In the genomic region with DNA sequence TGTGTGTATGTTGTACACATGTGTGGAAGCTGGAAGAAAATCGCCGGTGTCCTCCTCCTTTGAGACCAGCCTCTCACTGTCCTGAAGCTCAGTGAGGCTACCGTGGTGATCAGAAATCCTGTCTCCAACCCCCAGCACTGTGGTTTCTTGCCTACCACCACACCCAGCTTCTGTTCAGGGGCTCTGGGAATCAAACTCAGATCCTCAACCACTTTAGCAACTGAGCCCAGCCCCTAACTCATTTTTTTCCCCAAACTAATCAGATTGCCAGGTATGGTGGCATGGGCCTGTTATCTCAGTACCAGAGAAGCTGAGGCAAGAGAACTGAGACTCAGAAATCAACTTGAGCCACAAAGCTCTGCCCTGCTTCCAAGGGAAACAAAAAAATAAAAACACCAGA, we compare ENCODE assay signal across 20 mouse cellular contexts. TPM values are rescaled to one million over a fixed set of nuclear protein-coding genes. Genes with fewer than 3 reads are reported as not detected.
A peak's percentile ranks its signal among the peaks of the same experiment; 100 is the strongest.
DNase-seq lines count a peak whose midpoint lies in the region; TF ChIP-seq lines count a peak whose summit lies in the region.
"Had no signal": no experiment of that assay in that cellular context is flagged by ENCODE, and none has a peak within 500 bp of the region (broad histone marks: within the 10 kb centered on the region; RNA-seq: fewer than 3 reads in every experiment).

No protein-coding gene starts in this region.

- no peak overlapping the region for H3K4me3 ChIP-seq in heart, embryonic 10.5 days
- no peak overlapping the region for H3K4me3 ChIP-seq in liver, adult 2 months (ENCODE audit: insufficient read depth, low read depth, low read length)
- H3K4me3 ChIP-seq in embryonic facial prominence, embryonic 10.5 days, result no peak overlapping the region
- H3K4me3 ChIP-seq in limb, embryonic 10.5 days, result no peak overlapping the region
- H3K4me3 ChIP-seq: heart, adult 2 months; hindbrain, embryonic 15.5 days; intestine, embryonic 15.5 days; limb, embryonic 15.5 days; megakaryocyte, embryonic 14.5 days; stomach, embryonic 15.5 days had no signal

- WGBS in heart, embryonic 10.5 days, result 69% methylated on average over 3 of the region's 3 CpGs
- WGBS in liver, adult 2 months, result 24% methylated on average over 3 of the region's 3 CpGs
- WGBS in embryonic facial prominence, embryonic 10.5 days, result 64% methylated on average over 3 of the region's 3 CpGs
- WGBS in limb, embryonic 10.5 days, result 63% methylated on average over 3 of the region's 3 CpGs

- TF ChIP-seq CTCF in liver, adult 2 months (IDR thresholded peaks at IDR 0.05; ENCODE audit: low read depth, low read length), result no peak

- H3K79me2 ChIP-seq in liver, adult 2 months (ENCODE audit: control insufficient read depth, insufficient read depth, low read length), result peaks cover 17% of the 10 kb centered on the region; the same call in 1 of the 2 replicates

- TF ChIP-seq POLR2A in liver, adult 2 months (IDR thresholded peaks at IDR 0.05; ENCODE audit: extremely low read depth, insufficient read depth, low read length), result no peak

- peaks cover 57% of the 10 kb centered on the region for H3K4me1 ChIP-seq in heart, embryonic 10.5 days
- H3K4me1 ChIP-seq in liver, adult 2 months (ENCODE audit: control insufficient read depth, insufficient read depth, low read length), result peaks cover 27% of the 10 kb centered on the region
- H3K4me1 ChIP-seq in embryonic facial prominence, embryonic 10.5 days, result peaks cover 37% of the 10 kb centered on the region
- peaks cover 47% of the 10 kb centered on the region for H3K4me1 ChIP-seq in limb, embryonic 10.5 days
- H3K4me1 ChIP-seq: hindbrain, embryonic 15.5 days; stomach, embryonic 15.5 days had no signal

- no peak overlapping the region for H3K9ac ChIP-seq in liver, adult 2 months (ENCODE audit: low read depth, low read length)
- H3K9ac ChIP-seq: hindbrain, embryonic 15.5 days; intestine, embryonic 15.5 days; limb, embryonic 15.5 days; stomach, embryonic 15.5 days had no signal

- no peaks in the 10 kb centered on the region for H3K27me3 ChIP-seq in heart, embryonic 10.5 days (ENCODE audit: insufficient read depth, poor library complexity, severe bottlenecking)
- H3K27me3 ChIP-seq in liver, adult 2 months (ENCODE audit: control insufficient read depth, insufficient read depth, low read length), result no peaks in the 10 kb centered on the region
- no peaks in the 10 kb centered on the region for H3K27me3 ChIP-seq in embryonic facial prominence, embryonic 10.5 days (replicated peaks; ENCODE audit: low read depth, poor library complexity, severe bottlenecking)
- no peaks in the 10 kb centered on the region for H3K27me3 ChIP-seq in limb, embryonic 10.5 days (ENCODE audit: low read depth, poor library complexity, severe bottlenecking)
- H3K27me3 ChIP-seq: hindbrain, embryonic 15.5 days; intestine, embryonic 15.5 days; limb, embryonic 15.5 days; megakaryocyte, embryonic 14.5 days; stomach, embryonic 15.5 days had no signal

- no peak for DNase-seq in heart, embryonic 10.5 days (ENCODE audit: low spot score)
- DNase-seq in heart, postnatal 25 days (ENCODE audit: low spot score), result no peak
- DNase-seq in liver, adult 2 months (ENCODE audit: extremely low read depth, low read depth, low spot score), result no peak
- DNase-seq in liver, result no peak
- no peak for DNase-seq in embryonic facial prominence, embryonic 10.5 days (ENCODE audit: low spot score)
- no peak for DNase-seq in limb, embryonic 10.5 days (ENCODE audit: low spot score)
- no peak for DNase-seq in urinary bladder, postnatal 25 days (ENCODE audit: low spot score)
- DNase-seq in cerebellum, postnatal 36 days, result no peak
- DNase-seq: cerebellum, adult 2 months; gastrocnemius, postnatal 10 days; heart, adult 2 months; kidney, postnatal 36 days; layer of hippocampus, adult 9-11 months; lung, adult 2 months; retina, postnatal 1 day had no signal

- H3K9me3 ChIP-seq in heart, embryonic 10.5 days, result no peaks in the 10 kb centered on the region
- H3K9me3 ChIP-seq in embryonic facial prominence, embryonic 10.5 days, result no peaks in the 10 kb centered on the region
- no peaks in the 10 kb centered on the region for H3K9me3 ChIP-seq in limb, embryonic 10.5 days (replicated peaks)
- H3K9me3 ChIP-seq: hindbrain, embryonic 15.5 days; intestine, embryonic 15.5 days; limb, embryonic 15.5 days; megakaryocyte, embryonic 14.5 days; stomach, embryonic 15.5 days had no signal

- H3K36me3 ChIP-seq in heart, embryonic 10.5 days, result no peaks in the 10 kb centered on the region
- H3K36me3 ChIP-seq in liver, adult 2 months (ENCODE audit: control insufficient read depth, insufficient read depth, low read length), result peaks cover 9% of the 10 kb centered on the region; the same call in 1 of the 2 replicates
- no peaks in the 10 kb centered on the region for H3K36me3 ChIP-seq in embryonic facial prominence, embryonic 10.5 days (replicated peaks)
- no peaks in the 10 kb centered on the region for H3K36me3 ChIP-seq in limb, embryonic 10.5 days
- H3K36me3 ChIP-seq: hindbrain, embryonic 15.5 days; intestine, embryonic 15.5 days; limb, embryonic 15.5 days; stomach, embryonic 15.5 days had no signal

- peak overlapping the region; percentile 36; the same call in 1 of the 2 replicates for H3K27ac ChIP-seq in heart, embryonic 10.5 days
- H3K27ac ChIP-seq in liver, adult 2 months (replicated peaks; ENCODE audit: insufficient read depth, low read depth, low read length), result peak overlapping the region; percentile 89
- peak overlapping the region; percentile 77 for H3K27ac ChIP-seq in embryonic facial prominence, embryonic 10.5 days (replicated peaks)
- H3K27ac ChIP-seq in limb, embryonic 10.5 days, result peak overlapping the region; percentile 83
- H3K27ac ChIP-seq: hindbrain, embryonic 15.5 days; intestine, embryonic 15.5 days; stomach, embryonic 15.5 days had no signal

- intact Hi-C loops in heart, postnatal 25 days (cut with DNase I), result no loop called here

RNA-seq across cellular contexts. Expression of a gene that starts 39.3 kb away (rescaled TPM):
- polyA plus RNA-seq in heart, embryonic 10.5 days (2016; fragmentation: Nextera tagmentation; extraction: Ambion mirVana), result 23.7 and 26.8 TPM in 2 replicates
- total RNA-seq in heart, postnatal 25 days (2021), result 1 to 10 TPM; 7.0 to 9.0 TPM
- total RNA-seq in liver, adult 2 months (2014; rRNA removed), result 31.7 and 35.8 TPM in 2 replicates
- 6.7 and 7.6 TPM in 2 replicates for polyA plus RNA-seq in liver, adult 2 months (2012; rRNA removed)
- polyA plus RNA-seq in embryonic facial prominence, embryonic 10.5 days (2016; fragmentation: Nextera tagmentation; extraction: Ambion mirVana), result 28.4 and 32.2 TPM in 2 replicates
- polyA plus RNA-seq in limb, embryonic 10.5 days (2016; fragmentation: Nextera tagmentation; extraction: Ambion mirVana), result 34.9 and 43.5 TPM in 2 replicates

Comparison
In these comparisons a context has a peak if more than half of its experiments do, and no peak if none do; other contexts are left out.
1. H3K27ac ChIP-seq: peak in every context shown above with its lines; median percentile 89 in liver, adult 2 months; 83 in limb, embryonic 10.5 days; 77 in embryonic facial prominence, embryonic 10.5 days; 36 in heart, embryonic 10.5 days.